ENCODE assay signal across 9 mouse cellular contexts in genomic region chr13:43199749-43200148, GRCm38 (mm10). TPM values are rescaled to one million over a fixed set of nuclear protein-coding genes. Genes with fewer than 3 reads are reported as not detected.
DNase-seq lines count a peak whose midpoint lies in the region; TF ChIP-seq lines count a peak whose summit lies in the region.
"Had no signal": no experiment of that assay in that cellular context is flagged by ENCODE, and none has a peak within 500 bp of the region (broad histone marks: within the 10 kb centered on the region; RNA-seq: fewer than 3 reads in every experiment).

No protein-coding gene starts in this region.

- peak; percentile 66 for DNase-seq in heart, postnatal 4 days
- no peak for DNase-seq in heart, adult 8-10 months (ENCODE audit: low spot score)
- peak; percentile 35 for DNase-seq in thymus, postnatal 0 days (ENCODE audit: low spot score)
- no peak for DNase-seq in thymus, adult 18-20 months
- DNase-seq in natural killer cell, adult 2 months (ENCODE audit: low spot score in 2 of 2), result peak; percentile 67 to 72
- no peak for DNase-seq in left cerebral cortex, postnatal 36 days (ENCODE audit: low spot score in 2 of 2)
- DNase-seq in urinary bladder, postnatal 25 days (ENCODE audit: low spot score), result no peak

- intact Hi-C loops in left cerebral cortex, postnatal 36 days (cut with DNase I), result loop anchor here (5.0 kb wide), 1 partner anchor 103 kb away; the partner anchor contains the start of gene Gfod1

- H3K4me1 ChIP-seq in cortical plate, adult 2 months (ENCODE audit: control insufficient read depth, insufficient read depth, low read length), result peaks cover 2% of the 10 kb centered on the region; the same call in 1 of the 2 replicates

- no peak for TF ChIP-seq POLR2A in cortical plate, adult 2 months (IDR thresholded peaks at IDR 0.05; ENCODE audit: extremely low read depth, insufficient read depth, low read length)

- peak; percentile 65 for TF ChIP-seq CTCF in cortical plate, adult 2 months (IDR thresholded peaks at IDR 0.05; ENCODE audit: extremely low read depth, insufficient read depth, low read length)

- no peak overlapping the region for H3K27ac ChIP-seq in cortical plate, adult 2 months (ENCODE audit: insufficient read depth, low read length)
- H3K27ac ChIP-seq: macrophage had no signal

- H3K4me3 ChIP-seq in cortical plate, adult 2 months (ENCODE audit: insufficient read depth, low read length), result no peak overlapping the region

RNA-seq across cellular contexts. Expression of gene Tbc1d7, which starts 28.4 kb away (rescaled TPM):
- 10 to 100 TPM; 40.3 to 45.0 TPM for total RNA-seq in heart, postnatal 4 days (2021)
- 10 to 100 TPM; 30.4 to 34.8 (median 33.0) TPM for total RNA-seq in heart, adult 8-10 months (2022)
- 34.3 and 35.0 TPM in 2 replicates for polyA plus RNA-seq in thymus, postnatal 0 days (2015; fragmentation: Nextera tagmentation; extraction: Ambion mirVana)
- 31.1 TPM in 2 replicates for polyA plus RNA-seq in cortical plate, adult 2 months (2012; rRNA removed)
- 10 to 100 TPM; 30.7 to 32.9 TPM for total RNA-seq in left cerebral cortex, postnatal 36 days (2021)

Comparison
In these comparisons a context has a peak if more than half of its experiments do, and no peak if none do; other contexts are left out.
1. DNase-seq: peak in heart, postnatal 4 days (single experiment), thymus, postnatal 0 days (single experiment) and natural killer cell, adult 2 months (2 of 2); none in heart, adult 8-10 months (single experiment), thymus, adult 18-20 months (0 of 2), left cerebral cortex, postnatal 36 days (0 of 2) and urinary bladder, postnatal 25 days (single experiment).